In genomic region chr1:55874143-55874867, GRCm38 (mm10) we compare ENCODE assay signal across 8 mouse cellular contexts.
DNase-seq lines count a peak whose midpoint lies in the region; ATAC-seq and TF ChIP-seq lines count a peak whose summit lies in the region.

No protein-coding gene starts in this region.

- no peaks in the 10 kb centered on the region for H3K27me3 ChIP-seq in heart, embryonic 11.5 days (ENCODE audit: control insufficient read depth, insufficient read depth, low read length)
- H3K27me3 ChIP-seq in forebrain, embryonic 15.5 days, result no peaks in the 10 kb centered on the region
- no peaks in the 10 kb centered on the region for H3K27me3 ChIP-seq in hindbrain, embryonic 15.5 days
- no peaks in the 10 kb centered on the region for H3K27me3 ChIP-seq in midbrain, embryonic 11.5 days (ENCODE audit: control insufficient read depth, insufficient read depth, low read length)

- intact Hi-C loops in left cerebral cortex, adult 2 months (cut with DNase I), result loop anchor here (1.0 to 2.0 kb wide), 3 partner anchors 469 to 636 kb away; partner anchors contain the start of gene Plcl1

- peak; percentile 89 for TF ChIP-seq CTCF in left cerebral cortex, adult 2 months (IDR thresholded peaks at IDR 0.05)

- H3K9ac ChIP-seq in heart, embryonic 11.5 days (ENCODE audit: low read depth, low read length), result no peak overlapping the region
- H3K9ac ChIP-seq in forebrain, embryonic 15.5 days (replicated peaks), result no peak overlapping the region
- H3K9ac ChIP-seq in hindbrain, embryonic 15.5 days, result no peak overlapping the region
- H3K9ac ChIP-seq in midbrain, embryonic 11.5 days (ENCODE audit: low read length), result no peak overlapping the region

- no peak overlapping the region for H3K4me2 ChIP-seq in heart, embryonic 11.5 days
- H3K4me2 ChIP-seq in forebrain, embryonic 15.5 days (replicated peaks), result no peak overlapping the region
- no peak overlapping the region for H3K4me2 ChIP-seq in hindbrain, embryonic 15.5 days
- no peak overlapping the region for H3K4me2 ChIP-seq in midbrain, embryonic 11.5 days

- peak; percentile 47 to 78 for DNase-seq in heart, adult 18-20 months
- DNase-seq in cerebellum, adult 11 months, result peak; percentile 35
- peak; percentile 68 to 70 for DNase-seq in left cerebral cortex, adult 2 months (ENCODE audit: extremely low spot score in 1 of 2, low spot score in 2 of 2)
- DNase-seq in midbrain, embryonic 11.5 days (ENCODE audit: low spot score, missing footprints), result peak; percentile 96
- peak; percentile 51 to 53 for DNase-seq in right cerebral cortex, postnatal 36 days (ENCODE audit: low spot score in 2 of 2)

- no peak overlapping the region for H3K4me3 ChIP-seq in heart, embryonic 11.5 days (ENCODE audit: low read depth, low read length)
- no peak overlapping the region for H3K4me3 ChIP-seq in forebrain, embryonic 15.5 days
- H3K4me3 ChIP-seq in hindbrain, embryonic 15.5 days, result no peak overlapping the region
- no peak overlapping the region for H3K4me3 ChIP-seq in left cerebral cortex, adult 2 months
- no peak overlapping the region for H3K4me3 ChIP-seq in midbrain, embryonic 11.5 days (ENCODE audit: low read depth, low read length)

- H3K36me3 ChIP-seq in heart, embryonic 11.5 days (ENCODE audit: control insufficient read depth, insufficient read depth, low read length), result no peaks in the 10 kb centered on the region
- H3K36me3 ChIP-seq in forebrain, embryonic 15.5 days, result no peaks in the 10 kb centered on the region
- no peaks in the 10 kb centered on the region for H3K36me3 ChIP-seq in hindbrain, embryonic 15.5 days
- no peaks in the 10 kb centered on the region for H3K36me3 ChIP-seq in midbrain, embryonic 11.5 days (ENCODE audit: control insufficient read depth, insufficient read depth, low read length)

- no peaks in the 10 kb centered on the region for H3K4me1 ChIP-seq in heart, embryonic 11.5 days (ENCODE audit: control insufficient read depth, insufficient read depth, low read length)
- no peaks in the 10 kb centered on the region for H3K4me1 ChIP-seq in forebrain, embryonic 15.5 days
- no peaks in the 10 kb centered on the region for H3K4me1 ChIP-seq in hindbrain, embryonic 15.5 days (replicated peaks)
- H3K4me1 ChIP-seq in midbrain, embryonic 11.5 days (ENCODE audit: control insufficient read depth, insufficient read depth, low read length), result no peaks in the 10 kb centered on the region

- H3K27ac ChIP-seq in heart, embryonic 11.5 days (ENCODE audit: low read depth, low read length), result no peak overlapping the region
- no peak overlapping the region for H3K27ac ChIP-seq in forebrain, embryonic 15.5 days (replicated peaks)
- no peak overlapping the region for H3K27ac ChIP-seq in hindbrain, embryonic 15.5 days (replicated peaks)
- H3K27ac ChIP-seq in left cerebral cortex, adult 2 months, result no peak overlapping the region
- no peak overlapping the region for H3K27ac ChIP-seq in midbrain, embryonic 11.5 days (ENCODE audit: low read depth, low read length)

- H3K9me3 ChIP-seq in heart, embryonic 11.5 days (replicated peaks; ENCODE audit: control insufficient read depth, low read length), result no peaks in the 10 kb centered on the region
- H3K9me3 ChIP-seq in forebrain, embryonic 15.5 days, result no peaks in the 10 kb centered on the region
- H3K9me3 ChIP-seq in hindbrain, embryonic 15.5 days, result no peaks in the 10 kb centered on the region
- H3K9me3 ChIP-seq in midbrain, embryonic 11.5 days (ENCODE audit: control insufficient read depth, low read length), result no peaks in the 10 kb centered on the region

- no peak for ATAC-seq in heart, embryonic 11.5 days (replicated peaks; ENCODE audit: insufficient number of reproducible peaks, low FRiP score, low TSS enrichment)
- ATAC-seq in forebrain, embryonic 15.5 days (replicated peaks), result peak; percentile 90
- ATAC-seq in hindbrain, embryonic 15.5 days (ENCODE audit: low FRiP score, low read depth), result peak; percentile 85
- peak; percentile 85 for ATAC-seq in midbrain, embryonic 11.5 days (ENCODE audit: low FRiP score)

- 19% methylated on average over 7 of the region's 7 CpGs for WGBS in heart, embryonic 11.5 days (ENCODE audit: insufficient replicate concordance)
- WGBS in forebrain, embryonic 15.5 days, result 16% methylated on average over 7 of the region's 7 CpGs
- 19% methylated on average over 7 of the region's 7 CpGs for WGBS in hindbrain, embryonic 15.5 days
- 18% methylated on average over 7 of the region's 7 CpGs for WGBS in midbrain, embryonic 11.5 days

Comparison
In these comparisons a context has a peak if more than half of its experiments do, and no peak if none do; other contexts are left out.
1. DNase-seq: peak in every context shown above with its lines; median percentile 96 in midbrain, embryonic 11.5 days; 69 in left cerebral cortex, adult 2 months; 62 in heart, adult 18-20 months; 52 in right cerebral cortex, postnatal 36 days; 35 in cerebellum, adult 11 months.